Mouse (Mus musculus): Measurements from ENCODE around the gene Gatad2a. TPM values are rescaled to one million over a fixed set of nuclear protein-coding genes. Genes with fewer than 3 reads are reported as not detected.

Gene Gatad2a
- polyA plus RNA-seq, 1 experiment from 2014 or later, result 81.7 TPM

DNA sequence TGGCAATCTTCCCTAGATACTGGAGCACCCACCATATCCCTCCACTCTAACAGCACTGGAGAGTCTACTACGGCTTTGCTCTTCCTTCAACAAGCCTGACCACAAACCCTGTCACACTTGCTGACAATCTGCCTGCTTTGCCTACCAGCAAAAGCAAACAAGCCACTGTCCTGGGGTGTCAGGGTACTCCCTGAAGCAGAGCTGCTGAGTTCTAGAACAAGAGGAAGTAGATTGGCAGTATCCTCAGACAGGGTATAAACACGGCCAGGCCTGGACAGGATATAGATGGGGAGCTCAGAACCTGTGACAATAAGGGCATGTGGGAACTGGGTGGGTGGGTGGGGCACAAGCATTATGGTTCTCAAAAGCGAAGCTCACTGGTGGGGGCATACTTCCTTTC lies 58.7 kb downstream of the Gatad2a start:
- Histone ChIP-seq H3K9me3 (ENCODE audit: control insufficient read depth, low read length) (no peaks in the 10 kb centered on the region), H3K9ac (ENCODE audit: low read length) (no peak overlapping the region), H3K27ac (ENCODE audit: low read depth, low read length) (no peak overlapping the region), H3K27me3 (ENCODE audit: control insufficient read depth, insufficient read depth, low read length) (no peaks in the 10 kb centered on the region), H3K36me3 (ENCODE audit: control insufficient read depth, insufficient read depth, low read length) (no peaks in the 10 kb centered on the region), H3K4me1 (replicated peaks; ENCODE audit: control insufficient read depth, insufficient read depth, low read length) (no peaks in the 10 kb centered on the region), H3K4me3 (ENCODE audit: low read depth, low read length) (no peak overlapping the region), H3K4me2 (ENCODE audit: low read depth, low read length, severe bottlenecking) (no peak overlapping the region)
- 90% methylated on average over 3 of the region's 3 CpGs for WGBS
- ATAC-seq (replicated peaks; ENCODE audit: low FRiP score) (no peak), DNase-seq (ENCODE audit: low spot score) (no peak)

DNA sequence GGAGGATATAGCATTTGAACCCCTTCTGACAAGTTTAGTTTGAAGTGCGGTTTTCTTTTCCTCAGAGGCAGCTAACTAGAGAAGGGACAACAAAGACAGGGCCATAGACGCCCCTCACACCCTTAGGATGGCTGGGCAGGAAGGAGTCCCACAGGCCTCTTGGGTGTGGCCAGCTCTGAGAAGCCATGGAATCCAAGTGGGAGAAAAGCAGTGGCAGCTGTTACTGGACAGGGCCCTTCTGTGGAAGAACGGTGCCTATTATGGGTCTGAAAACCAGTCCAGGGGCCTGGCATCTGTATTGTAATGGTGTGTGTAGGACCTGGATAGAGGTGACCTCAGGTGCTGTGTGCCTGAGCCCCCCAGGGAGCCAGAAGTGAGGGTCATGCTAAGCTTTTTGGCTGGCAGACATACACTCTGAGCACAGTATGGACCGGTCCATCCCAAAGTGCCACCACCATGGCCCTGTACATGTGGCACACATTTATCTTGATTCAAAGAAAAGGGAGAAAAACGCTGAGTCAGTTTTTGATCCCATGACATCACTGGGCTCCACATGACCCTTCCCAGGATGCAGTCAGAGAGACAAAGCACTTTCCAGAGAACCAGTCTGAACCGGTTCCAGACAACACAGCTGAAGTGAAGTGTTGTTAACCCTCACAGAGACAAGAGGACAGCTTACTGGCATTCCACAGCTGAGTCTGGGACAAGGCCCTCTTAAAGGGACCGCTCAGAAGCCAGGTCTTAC lies 60.0 kb downstream of the Gatad2a start:
- no peak overlapping the region for H3K4me2 ChIP-seq (ENCODE audit: low read depth, low read length, severe bottlenecking)
- no peaks in the 10 kb centered on the region for H3K27me3 ChIP-seq (ENCODE audit: control insufficient read depth, insufficient read depth, low read length)
- no peaks in the 10 kb centered on the region for H3K36me3 ChIP-seq (ENCODE audit: control insufficient read depth, insufficient read depth, low read length)
- H3K4me3 ChIP-seq (ENCODE audit: low read depth, low read length), result no peak overlapping the region
- H3K27ac ChIP-seq (ENCODE audit: low read depth, low read length), result no peak overlapping the region; the same call in 1 of the 2 replicates
- H3K4me1 ChIP-seq (replicated peaks; ENCODE audit: control insufficient read depth, insufficient read depth, low read length), result no peaks in the 10 kb centered on the region
- ATAC-seq (replicated peaks; ENCODE audit: low FRiP score) (peak; percentile 60), DNase-seq (ENCODE audit: low spot score) (no peak)
- WGBS, result 67% methylated on average over 7 of the region's 7 CpGs
- no peaks in the 10 kb centered on the region for H3K9me3 ChIP-seq (ENCODE audit: control insufficient read depth, low read length)
- no peak overlapping the region for H3K9ac ChIP-seq (ENCODE audit: low read length)

DNA sequence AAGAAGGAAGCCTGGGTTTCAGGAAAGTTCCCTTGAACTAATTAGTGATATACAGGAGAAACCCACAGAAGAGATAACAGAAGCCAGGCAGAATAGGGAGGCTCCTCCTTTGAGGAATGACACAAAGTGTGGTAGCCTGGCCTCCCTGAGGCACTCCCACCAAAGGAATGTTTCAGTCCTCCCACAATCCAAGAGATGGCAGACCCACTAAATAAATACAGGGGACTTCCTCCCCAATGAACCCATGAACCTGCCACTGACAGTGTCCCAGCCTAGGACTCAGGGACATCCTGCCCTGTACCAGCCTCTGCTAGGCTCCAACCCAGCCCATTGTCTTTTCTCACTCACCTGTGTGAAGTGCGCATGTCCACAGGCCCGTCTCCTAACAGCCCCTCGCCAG lies 60.8 kb downstream of the Gatad2a start:
- Histone ChIP-seq H3K4me2 (ENCODE audit: low read depth, low read length, severe bottlenecking) (no peak overlapping the region), H3K9ac (ENCODE audit: low read length) (no peak overlapping the region), H3K9me3 (ENCODE audit: control insufficient read depth, low read length) (no peaks in the 10 kb centered on the region), H3K36me3 (ENCODE audit: control insufficient read depth, insufficient read depth, low read length) (no peaks in the 10 kb centered on the region), H3K27me3 (ENCODE audit: control insufficient read depth, insufficient read depth, low read length) (no peaks in the 10 kb centered on the region), H3K4me3 (ENCODE audit: low read depth, low read length) (no peak overlapping the region), H3K27ac (ENCODE audit: low read depth, low read length) (no peak overlapping the region), H3K4me1 (replicated peaks; ENCODE audit: control insufficient read depth, insufficient read depth, low read length) (no peaks in the 10 kb centered on the region)
- 95% methylated on average over 3 of the region's 3 CpGs for WGBS
- ATAC-seq (replicated peaks; ENCODE audit: low FRiP score) (no peak), DNase-seq (ENCODE audit: low spot score) (no peak)

DNA sequence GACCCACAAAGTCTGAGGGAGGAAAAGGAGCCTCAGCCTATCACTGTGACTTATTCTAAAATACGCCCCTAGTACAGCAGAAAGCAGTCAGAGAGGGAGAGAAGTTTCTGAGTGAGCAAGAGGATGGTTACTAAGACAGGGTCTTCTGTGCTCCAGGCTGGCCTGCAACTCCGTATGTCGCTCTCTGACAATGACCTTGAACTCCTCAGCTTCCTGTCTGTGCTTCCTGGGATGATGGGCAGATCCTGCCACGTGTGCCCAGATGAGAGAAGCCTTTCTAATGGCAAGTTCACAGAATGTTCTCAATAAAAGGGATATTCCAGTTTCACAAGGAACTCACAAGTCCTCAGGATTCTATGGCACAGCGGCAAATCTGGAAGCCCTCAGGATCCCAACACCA lies 61.6 kb downstream of the Gatad2a start:
- no peak overlapping the region for H3K27ac ChIP-seq (ENCODE audit: low read depth, low read length)
- H3K4me2 ChIP-seq (ENCODE audit: low read depth, low read length, severe bottlenecking), result no peak overlapping the region
- WGBS, result 91% methylated on average over 5 of the region's 5 CpGs
- no peaks in the 10 kb centered on the region for H3K27me3 ChIP-seq (ENCODE audit: control insufficient read depth, insufficient read depth, low read length)
- no peak for DNase-seq (ENCODE audit: low spot score)
- no peak overlapping the region for H3K4me3 ChIP-seq (ENCODE audit: low read depth, low read length)
- no peaks in the 10 kb centered on the region for H3K4me1 ChIP-seq (replicated peaks; ENCODE audit: control insufficient read depth, insufficient read depth, low read length)
- H3K9me3 ChIP-seq (ENCODE audit: control insufficient read depth, low read length), result no peaks in the 10 kb centered on the region
- no peak for ATAC-seq (replicated peaks; ENCODE audit: low FRiP score)
- H3K9ac ChIP-seq (ENCODE audit: low read length), result no peak overlapping the region
- H3K36me3 ChIP-seq (ENCODE audit: control insufficient read depth, insufficient read depth, low read length), result no peaks in the 10 kb centered on the region

GRCm38 (mm10) chr8:69933811-69934210 lies 62.4 kb downstream of the Gatad2a start:
- Histone ChIP-seq H3K9ac (ENCODE audit: low read length) (no peak overlapping the region), H3K4me2 (ENCODE audit: low read depth, low read length, severe bottlenecking) (no peak overlapping the region), H3K4me1 (replicated peaks; ENCODE audit: control insufficient read depth, insufficient read depth, low read length) (no peaks in the 10 kb centered on the region), H3K4me3 (ENCODE audit: low read depth, low read length) (no peak overlapping the region), H3K27ac (ENCODE audit: low read depth, low read length) (no peak overlapping the region), H3K9me3 (ENCODE audit: control insufficient read depth, low read length) (no peaks in the 10 kb centered on the region), H3K27me3 (ENCODE audit: control insufficient read depth, insufficient read depth, low read length) (no peaks in the 10 kb centered on the region), H3K36me3 (ENCODE audit: control insufficient read depth, insufficient read depth, low read length) (no peaks in the 10 kb centered on the region)
- WGBS, result 89% methylated on average over 2 of the region's 2 CpGs
- DNase-seq (ENCODE audit: low spot score) (no peak), ATAC-seq (replicated peaks; ENCODE audit: low FRiP score) (no peak)

GRCm38 (mm10) chr8:69926901-69927300 lies 69.3 kb downstream of the Gatad2a start:
- H3K36me3 ChIP-seq (ENCODE audit: control insufficient read depth, insufficient read depth, low read length), result no peaks in the 10 kb centered on the region
- H3K9me3 ChIP-seq (ENCODE audit: control insufficient read depth, low read length), result no peaks in the 10 kb centered on the region
- no peaks in the 10 kb centered on the region for H3K4me1 ChIP-seq (replicated peaks; ENCODE audit: control insufficient read depth, insufficient read depth, low read length)
- no peak overlapping the region for H3K4me3 ChIP-seq (ENCODE audit: low read depth, low read length)
- H3K4me2 ChIP-seq (ENCODE audit: low read depth, low read length, severe bottlenecking), result no peak overlapping the region
- no peaks in the 10 kb centered on the region for H3K27me3 ChIP-seq (ENCODE audit: control insufficient read depth, insufficient read depth, low read length)
- H3K27ac ChIP-seq (ENCODE audit: low read depth, low read length), result no peak overlapping the region
- DNase-seq (ENCODE audit: low spot score) (no peak), ATAC-seq (replicated peaks; ENCODE audit: low FRiP score) (no peak)
- no peak overlapping the region for H3K9ac ChIP-seq (ENCODE audit: low read length)

- Histone ChIP-seq H3K4me1 (replicated peaks; ENCODE audit: control insufficient read depth, insufficient read depth, low read length) (no peaks in the 10 kb centered on the region; the same call in 1 of the 2 replicates), H3K27ac (ENCODE audit: low read depth, low read length) (no peak overlapping the region), H3K36me3 (ENCODE audit: control insufficient read depth, insufficient read depth, low read length) (no peaks in the 10 kb centered on the region), H3K9ac (ENCODE audit: low read length) (no peak overlapping the region), H3K4me3 (ENCODE audit: low read depth, low read length) (no peak overlapping the region), H3K27me3 (ENCODE audit: control insufficient read depth, insufficient read depth, low read length) (no peaks in the 10 kb centered on the region), H3K9me3 (ENCODE audit: control insufficient read depth, low read length) (no peaks in the 10 kb centered on the region), H3K4me2 (ENCODE audit: low read depth, low read length, severe bottlenecking) (no peak overlapping the region)
- ATAC-seq (replicated peaks; ENCODE audit: low FRiP score) (no peak), DNase-seq (ENCODE audit: low spot score) (no peak)
- WGBS, result 93% methylated on average over 1 of the region's 1 CpGs
Observed at GRCm38 (mm10) chr8:69923986-69924385, 72.2 kb downstream of the Gatad2a start.

DNA sequence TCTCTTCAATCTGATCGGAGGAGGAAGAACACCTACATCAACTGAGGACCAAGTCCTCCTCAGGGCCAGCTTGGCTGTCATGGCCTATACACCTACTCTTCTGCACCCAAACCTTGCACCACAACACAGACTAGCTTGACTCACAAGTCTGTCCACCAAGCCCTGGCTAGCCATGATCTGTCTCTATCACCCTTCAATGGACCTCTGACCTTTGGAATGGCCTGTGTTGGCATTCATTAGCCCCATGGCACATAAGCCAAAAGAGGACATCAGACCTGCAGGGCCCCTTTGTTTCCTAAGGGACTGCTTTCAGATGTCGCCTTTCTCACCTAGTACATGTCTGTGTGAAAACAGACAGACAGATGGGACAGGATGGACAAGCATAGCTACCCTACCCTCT lies 75.0 kb downstream of the Gatad2a start:
- Histone ChIP-seq H3K27ac (ENCODE audit: low read depth, low read length) (no peak overlapping the region), H3K9me3 (ENCODE audit: control insufficient read depth, low read length) (no peaks in the 10 kb centered on the region), H3K4me1 (replicated peaks; ENCODE audit: control insufficient read depth, insufficient read depth, low read length) (no peaks in the 10 kb centered on the region; the same call in 1 of the 2 replicates), H3K27me3 (ENCODE audit: control insufficient read depth, insufficient read depth, low read length) (no peaks in the 10 kb centered on the region), H3K4me3 (ENCODE audit: low read depth, low read length) (no peak overlapping the region), H3K9ac (ENCODE audit: low read length) (no peak overlapping the region), H3K36me3 (ENCODE audit: control insufficient read depth, insufficient read depth, low read length) (peaks cover 4% of the 10 kb centered on the region; the same call in 1 of the 2 replicates), H3K4me2 (ENCODE audit: low read depth, low read length, severe bottlenecking) (no peak overlapping the region)
- 96% methylated on average over 2 of the region's 2 CpGs for WGBS
- ATAC-seq (replicated peaks; ENCODE audit: low FRiP score) (no peak), DNase-seq (ENCODE audit: low spot score) (no peak)

Data from forebrain, embryonic 11.5 days (tissue).